Mouse (Mus musculus): Measurements from ENCODE around the gene Dhx29.
"Not testable (repeated sequence)": the region's sequence is repeated elsewhere in the genome, so short reads cannot be mapped to it uniquely, and the experiment has no call there.

The Dhx29 gene

DNA sequence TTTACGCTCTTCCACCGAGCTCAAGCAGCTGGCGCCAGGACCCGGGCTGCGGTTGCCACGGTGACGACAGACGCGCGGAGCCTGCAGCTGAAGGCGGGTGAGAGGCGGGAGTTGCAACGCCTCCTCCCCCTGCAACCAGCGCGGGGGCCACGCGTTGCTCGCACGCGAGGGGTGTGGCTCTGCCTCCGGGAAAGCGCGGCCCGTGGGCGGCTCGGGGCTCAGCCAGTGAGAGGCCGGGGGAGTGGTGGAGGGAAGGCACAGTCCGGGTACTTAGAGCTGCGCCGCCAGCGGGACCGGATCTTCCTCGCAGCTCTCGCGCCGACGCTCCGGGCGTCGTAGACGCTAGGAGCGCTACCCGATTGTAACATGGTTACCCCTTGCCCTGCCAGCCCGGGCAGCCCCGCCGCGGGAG, 60.3 kb downstream of the Dhx29 start, which contains the start of gene Ccno:
TSS of gene Ccno (plus strand) at position 271 of the 412 bp plus-strand sequence.
- peak; percentile 85 for DNase-seq (ENCODE audit: low read depth, low spot score)

GRCm38 (mm10) chr13:112987991-112988390, 60.7 kb downstream of the Dhx29 start:
- DNase-seq (ENCODE audit: low read depth, low spot score), result no peak

DNA sequence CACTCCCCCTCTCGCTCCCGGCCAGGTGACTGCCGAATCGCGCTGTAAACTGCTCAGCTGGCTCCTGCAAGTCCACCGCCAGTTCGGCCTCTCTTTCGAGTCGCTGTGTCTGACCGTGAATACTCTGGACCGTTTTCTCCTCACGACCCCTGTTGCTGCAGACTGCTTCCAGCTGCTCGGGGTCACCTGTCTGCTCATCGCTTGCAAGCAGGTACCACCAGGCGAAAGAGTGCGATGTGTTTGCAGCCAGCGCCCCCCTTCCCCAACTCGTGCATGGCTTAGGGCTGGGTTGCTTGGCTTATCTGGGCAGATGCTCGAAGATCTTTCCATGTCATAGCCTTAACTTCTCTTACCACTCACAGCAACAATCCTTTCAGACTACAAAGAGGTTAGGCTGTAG, 61.6 kb downstream of the Dhx29 start:
- no peak for DNase-seq (ENCODE audit: low read depth, low spot score)

- no peak for DNase-seq (ENCODE audit: low read depth, low spot score)
Observed at GRCm38 (mm10) chr13:112989541-112989940, 62.3 kb downstream of the Dhx29 start.

GRCm38 (mm10) chr13:112990346-112990745, 63.1 kb downstream of the Dhx29 start:
- no peak for DNase-seq (ENCODE audit: low read depth, low spot score)

- DNase-seq (ENCODE audit: low read depth, low spot score), result no peak
Observed at GRCm38 (mm10) chr13:112993531-112994152, 66.4 kb downstream of the Dhx29 start, which contains the start of gene Mcidas. Gene Mcidas (plus strand): TSS chr13:112993845.

DNA sequence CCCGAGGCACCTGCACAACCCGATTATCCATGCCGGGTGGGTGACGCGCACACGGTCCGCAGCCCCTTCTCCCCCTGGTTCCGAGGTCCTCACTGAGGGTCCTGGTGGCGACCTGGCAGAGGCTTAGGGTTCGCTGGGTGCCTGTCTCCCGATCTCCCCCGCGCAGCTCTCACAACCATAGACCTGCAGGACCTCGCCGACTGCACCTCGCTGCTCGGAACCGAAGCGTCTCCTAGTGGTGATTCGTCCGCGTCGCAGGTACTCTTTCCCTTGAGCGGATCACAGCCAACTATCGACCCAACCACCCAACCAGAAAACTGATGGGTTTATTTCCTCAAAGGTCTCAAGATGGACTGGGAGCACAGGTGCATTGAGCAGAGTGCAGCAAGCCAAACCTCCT, 66.9 kb downstream of the Dhx29 start:
- no peak for DNase-seq (ENCODE audit: low read depth, low spot score)

DNA sequence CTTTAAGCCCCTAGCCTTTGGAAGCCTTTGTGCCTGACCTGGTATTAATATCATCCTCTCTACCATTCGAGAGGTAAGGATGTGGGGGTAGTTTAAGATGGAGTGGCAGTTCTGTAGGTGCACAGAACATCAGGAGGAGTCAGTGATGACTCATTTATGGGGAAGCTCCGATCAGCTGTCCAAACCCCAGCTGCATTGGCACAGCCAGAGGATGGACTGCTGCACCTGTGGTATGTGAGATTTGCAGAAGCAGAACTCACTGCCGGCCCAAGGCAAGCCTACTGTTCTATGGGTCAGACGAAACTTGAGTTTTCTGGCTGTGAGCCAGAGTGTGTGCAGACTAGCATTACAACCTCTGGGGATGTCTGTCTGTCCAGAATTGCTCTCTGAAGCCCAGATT, 69.2 kb downstream of the Dhx29 start:
- DNase-seq (ENCODE audit: low read depth, low spot score), result no peak

GRCm38 (mm10) chr13:112997369-112997768, 70.1 kb downstream of the Dhx29 start:
- no peak for DNase-seq (ENCODE audit: low read depth, low spot score)

DNA sequence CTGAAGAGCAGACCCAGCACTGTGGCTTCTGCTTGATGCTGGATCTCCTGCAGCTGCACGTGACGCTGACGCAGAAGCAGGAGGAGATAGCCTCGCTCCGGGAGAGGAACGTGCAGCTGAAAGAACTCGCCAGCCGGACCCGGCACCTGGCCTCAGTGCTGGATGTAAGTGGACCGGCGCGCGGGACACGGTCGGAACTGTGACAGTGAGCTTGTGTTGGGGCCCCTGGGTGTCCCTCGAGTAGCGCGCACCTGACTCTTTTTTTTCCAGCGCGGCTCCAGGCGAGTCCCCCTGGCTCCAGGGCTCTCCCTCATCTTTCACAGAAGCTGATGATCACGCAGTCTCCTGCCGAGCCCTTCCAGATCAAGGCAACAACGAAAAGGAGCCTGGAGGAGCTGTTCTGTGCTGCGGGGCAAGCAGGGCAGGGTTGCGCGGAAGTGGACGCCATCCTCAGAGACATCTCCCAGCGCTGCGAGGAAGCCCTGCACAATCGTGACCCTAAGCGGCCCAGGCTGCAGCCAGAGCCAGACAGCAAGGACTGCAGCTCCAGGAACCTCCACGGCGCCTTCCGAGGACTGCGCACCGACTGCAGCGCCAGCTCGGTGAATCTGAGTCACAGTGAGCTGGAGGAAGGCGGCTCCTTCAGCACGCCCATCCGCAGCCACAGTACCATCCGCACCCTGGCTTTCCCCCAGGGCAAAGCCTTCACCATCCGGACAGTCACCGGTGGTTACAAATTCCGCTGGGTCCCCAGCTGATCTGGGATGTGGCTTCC, 71.4 kb downstream of the Dhx29 start:
- DNase-seq (ENCODE audit: low read depth, low spot score), result no peak

GRCm38 (mm10) chr13:113000090-113000489, 72.8 kb downstream of the Dhx29 start:
- no peak for DNase-seq (ENCODE audit: low read depth, low spot score)

DNA sequence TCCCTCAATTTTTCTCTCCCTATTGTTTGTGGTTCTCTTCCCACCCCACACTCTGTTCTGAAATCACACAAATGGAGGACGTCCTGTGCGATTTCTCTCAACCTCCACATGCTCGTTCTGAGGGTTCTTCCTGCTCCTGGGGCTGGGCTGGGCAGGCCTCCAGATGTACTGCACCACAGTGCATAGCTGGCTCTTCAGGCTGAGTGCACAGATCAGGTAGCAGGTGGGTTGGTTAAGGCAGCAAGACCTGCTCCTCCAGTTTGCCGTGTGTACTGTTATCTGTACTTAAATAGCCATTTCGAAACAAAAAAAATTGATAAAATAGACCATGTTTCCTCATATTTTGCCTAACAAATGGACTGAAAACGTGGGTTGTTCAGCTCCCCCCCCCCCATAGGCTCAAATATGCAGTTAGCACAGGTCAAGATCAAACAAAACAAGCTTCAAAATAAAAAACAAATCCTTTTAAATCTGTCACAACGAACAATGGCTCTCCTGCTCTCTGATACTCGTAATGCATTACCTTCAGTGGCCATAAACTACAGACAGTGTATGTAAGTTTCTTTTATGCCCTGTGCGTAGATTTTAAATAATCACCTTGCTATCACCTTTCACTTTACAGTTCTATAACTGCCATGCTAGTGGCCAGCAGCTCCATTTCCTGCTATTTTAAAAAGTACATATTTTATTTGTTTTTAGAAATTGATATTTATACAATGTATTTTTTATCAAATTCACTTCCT, 73.5 kb downstream of the Dhx29 start:
- DNase-seq (ENCODE audit: low read depth, low spot score), result no peak

GRCm38 (mm10) chr13:113012683-113013082, 85.4 kb downstream of the Dhx29 start:
- no peak for DNase-seq (ENCODE audit: low read depth, low spot score)

GRCm38 (mm10) chr13:113013174-113013953, 86.1 kb downstream of the Dhx29 start:
- DNase-seq (ENCODE audit: low read depth, low spot score), result not testable (repeated sequence)
